Mouse (Mus musculus): ENCODE data around the gene Zpr1. TPM values are rescaled to one million over a fixed set of nuclear protein-coding genes. Genes with fewer than 3 reads are reported as not detected.
"Not testable (repeated sequence)": the region's sequence is repeated elsewhere in the genome, so short reads cannot be mapped to it uniquely, and the experiment has no call there.

Zpr1 gene
- polyA plus RNA-seq, 1 experiment from 2014 or later: 39.5 TPM

DNA sequence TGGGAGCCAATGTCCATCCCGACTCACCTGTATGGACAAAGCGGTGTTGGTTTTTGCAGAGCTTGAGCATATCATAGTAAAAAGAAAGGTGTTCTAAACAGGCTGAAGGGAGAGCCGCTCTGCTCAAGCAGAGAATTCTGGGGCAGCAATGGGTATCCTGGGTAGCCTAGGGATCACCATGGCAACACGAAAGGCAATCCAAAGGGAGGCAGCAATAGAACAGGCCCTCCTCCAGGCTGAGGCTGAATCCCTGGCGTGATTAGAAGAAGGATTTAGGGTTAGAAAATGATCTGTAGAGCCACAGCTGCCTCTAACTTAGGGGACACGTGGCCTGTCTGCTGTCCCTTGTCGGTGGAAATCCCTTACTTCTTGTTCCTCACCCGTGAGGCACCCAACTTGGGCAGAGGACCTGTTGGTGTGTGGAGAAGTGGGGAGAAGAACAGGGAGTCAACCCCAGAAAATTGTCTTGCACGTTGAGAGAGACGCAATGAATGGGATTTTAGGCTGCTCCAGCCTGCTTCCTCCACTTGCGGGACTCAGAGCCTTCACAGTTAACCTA, 43.0 kb downstream of the Zpr1 start:
- H3K9ac ChIP-seq: no peak overlapping the region
- no peaks in the 10 kb centered on the region; the same call in 1 of the 2 replicates for H3K27me3 ChIP-seq
- no peak overlapping the region for H3K4me2 ChIP-seq
- ATAC-seq (ENCODE audit: low read depth) (no peak), DNase-seq (no peak)
- no peak overlapping the region for H3K4me3 ChIP-seq (replicated peaks)
- 54% methylated on average over 11 of the region's 11 CpGs for WGBS (ENCODE audit: insufficient replicate concordance)
- H3K36me3 ChIP-seq: no peaks in the 10 kb centered on the region
- H3K9me3 ChIP-seq (replicated peaks): 0 out of 2 replicates have a peak, but pooled peaks cover 3% of the 10 kb centered on the region
- no peak overlapping the region for H3K27ac ChIP-seq
- no peaks in the 10 kb centered on the region for H3K4me1 ChIP-seq (replicated peaks)

DNA sequence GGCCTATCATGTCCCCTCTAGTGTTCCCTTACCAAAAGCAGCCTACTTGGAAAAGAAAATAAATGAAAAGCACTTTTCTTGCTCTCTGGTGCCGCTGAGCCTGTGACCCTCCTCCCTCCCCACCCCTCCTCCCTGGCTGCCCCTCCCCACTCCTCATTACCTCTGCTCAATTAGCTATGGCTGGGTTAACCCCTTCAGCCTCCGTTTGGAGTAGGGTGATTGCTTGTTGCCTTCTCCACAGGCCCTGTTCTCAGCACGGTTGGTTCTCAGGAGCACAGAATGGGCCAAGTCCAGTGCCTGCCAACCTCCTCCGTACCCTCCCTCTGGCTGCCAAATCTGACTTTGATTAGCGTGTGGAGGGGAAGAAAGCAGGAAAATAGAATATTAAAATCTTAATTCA, 43.5 kb downstream of the Zpr1 start:
- ATAC-seq (ENCODE audit: low read depth) (no peak), DNase-seq (no peak)
- Histone ChIP-seq H3K27ac (no peak overlapping the region), H3K4me3 (replicated peaks) (no peak overlapping the region), H3K36me3 (no peaks in the 10 kb centered on the region), H3K9me3 (replicated peaks) (0 out of 2 replicates have a peak, but pooled peaks cover 3% of the 10 kb centered on the region), H3K27me3 (no peaks in the 10 kb centered on the region; the same call in 1 of the 2 replicates), H3K4me1 (replicated peaks) (no peaks in the 10 kb centered on the region), H3K4me2 (no peak overlapping the region), H3K9ac (no peak overlapping the region)
- 52% methylated on average over 5 of the region's 5 CpGs for WGBS (ENCODE audit: insufficient replicate concordance)

- Histone ChIP-seq H3K9ac (no peak overlapping the region), H3K9me3 (replicated peaks) (0 out of 2 replicates have a peak, but pooled peaks cover 3% of the 10 kb centered on the region), H3K27ac (no peak overlapping the region), H3K4me2 (no peak overlapping the region), H3K36me3 (no peaks in the 10 kb centered on the region), H3K27me3 (no peaks in the 10 kb centered on the region; the same call in 1 of the 2 replicates), H3K4me1 (replicated peaks) (no peaks in the 10 kb centered on the region), H3K4me3 (replicated peaks) (no peak overlapping the region)
- no peak for ATAC-seq (ENCODE audit: low read depth)
- DNase-seq: no peak
- 62% methylated on average over 8 of the region's 8 CpGs for WGBS (ENCODE audit: insufficient replicate concordance)
Observed at GRCm38 (mm10) chr9:46316909-46317308, 44.0 kb downstream of the Zpr1 start.

- Histone ChIP-seq H3K9ac (no peak overlapping the region), H3K9me3 (replicated peaks) (0 out of 2 replicates have a peak, but pooled peaks cover 3% of the 10 kb centered on the region), H3K27me3 (no peaks in the 10 kb centered on the region; the same call in 1 of the 2 replicates), H3K36me3 (no peaks in the 10 kb centered on the region), H3K4me3 (replicated peaks) (no peak overlapping the region), H3K4me2 (no peak overlapping the region), H3K27ac (no peak overlapping the region), H3K4me1 (replicated peaks) (no peaks in the 10 kb centered on the region)
- 77% methylated on average over 3 of the region's 3 CpGs for WGBS (ENCODE audit: insufficient replicate concordance)
- ATAC-seq (ENCODE audit: low read depth) (no peak), DNase-seq (no peak)
Observed at GRCm38 (mm10) chr9:46317957-46318356, 45.1 kb downstream of the Zpr1 start.

- H3K4me2 ChIP-seq; DNase-seq; H3K9me3 ChIP-seq (replicated peaks); H3K27me3 ChIP-seq; ATAC-seq (ENCODE audit: low read depth); H3K4me3 ChIP-seq (replicated peaks); H3K36me3 ChIP-seq; H3K27ac ChIP-seq; H3K9ac ChIP-seq; H3K4me1 ChIP-seq (replicated peaks): not testable (repeated sequence)
- WGBS (ENCODE audit: insufficient replicate concordance): 72% methylated on average over 6 of the region's 6 CpGs
Observed at GRCm38 (mm10) chr9:46319886-46320285, 47.0 kb downstream of the Zpr1 start, which contains the start of gene 4931429L15Rik. Gene 4931429L15Rik, minus strand, starts transcription at chr9:46319986.

- no peak overlapping the region for H3K27ac ChIP-seq
- H3K9ac ChIP-seq: no peak overlapping the region
- WGBS (ENCODE audit: insufficient replicate concordance): 41% methylated on average over 2 of the region's 2 CpGs
- DNase-seq: no peak
- no peak for ATAC-seq (ENCODE audit: low read depth)
- H3K27me3 ChIP-seq: no peaks in the 10 kb centered on the region
- H3K9me3 ChIP-seq (replicated peaks): 0 out of 2 replicates have a peak, but pooled peaks cover 3% of the 10 kb centered on the region
- H3K4me3 ChIP-seq (replicated peaks): no peak overlapping the region
- H3K4me2 ChIP-seq: no peak overlapping the region
- no peaks in the 10 kb centered on the region for H3K36me3 ChIP-seq
- no peaks in the 10 kb centered on the region for H3K4me1 ChIP-seq (replicated peaks)
Observed at GRCm38 (mm10) chr9:46320461-46320860, 47.6 kb downstream of the Zpr1 start.

GRCm38 (mm10) chr9:46326694-46327405, 54.0 kb downstream of the Zpr1 start:
- Histone ChIP-seq H3K36me3 (no peaks in the 10 kb centered on the region), H3K27me3 (peaks cover 23% of the 10 kb centered on the region), H3K4me2 (no peak overlapping the region), H3K27ac (no peak overlapping the region), H3K4me3 (replicated peaks) (no peak overlapping the region), H3K9ac (no peak overlapping the region), H3K4me1 (replicated peaks) (peaks cover 14% of the 10 kb centered on the region), H3K9me3 (replicated peaks) (no peaks in the 10 kb centered on the region)
- WGBS (ENCODE audit: insufficient replicate concordance): 80% methylated on average over 11 of the region's 11 CpGs
- no peak for DNase-seq
- ATAC-seq (ENCODE audit: low read depth): no peak

DNA sequence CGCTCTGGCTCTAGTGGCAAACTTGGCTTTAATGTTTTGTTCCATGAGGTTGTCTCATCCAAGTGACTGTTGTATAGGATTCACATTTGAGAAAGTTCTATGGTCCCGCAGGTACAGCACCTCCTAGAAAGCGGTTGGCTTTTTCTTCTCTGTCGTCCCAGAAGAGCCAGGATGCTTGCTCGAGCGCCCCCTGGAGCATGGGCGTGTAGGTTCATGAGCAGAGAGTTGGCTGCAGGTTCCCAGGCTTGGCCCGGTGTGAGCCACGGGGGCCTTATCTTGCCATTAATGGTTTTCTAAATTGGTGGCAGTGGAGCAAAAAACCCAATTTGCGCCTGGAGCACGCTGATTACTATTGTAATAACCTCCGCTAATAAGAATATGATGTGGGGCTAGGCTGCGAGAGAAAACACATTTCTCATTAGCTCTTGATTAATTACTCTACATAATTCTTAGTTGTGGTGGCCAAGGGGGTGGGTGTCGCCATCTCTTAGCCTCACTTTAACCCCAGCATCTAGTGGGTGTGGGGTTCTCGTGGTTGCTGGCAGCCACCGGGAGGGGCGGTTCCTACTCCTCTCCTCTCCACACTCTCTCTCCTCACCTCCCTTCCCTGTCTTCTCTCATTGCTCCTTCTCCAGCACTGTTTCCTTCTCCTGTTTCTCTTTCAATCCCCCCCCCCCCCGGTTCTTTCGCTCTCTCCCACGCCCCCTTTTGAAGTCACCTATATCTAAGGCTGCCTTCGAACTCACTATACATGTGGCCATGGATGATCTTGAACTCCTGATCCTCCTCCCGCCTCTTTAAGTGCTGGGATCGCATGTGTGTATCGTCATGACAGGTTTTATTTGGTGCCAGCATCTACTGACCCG, 55.1 kb downstream of the Zpr1 start:
- no peaks in the 10 kb centered on the region for H3K36me3 ChIP-seq
- 52% methylated on average over 25 of the region's 25 CpGs for WGBS (ENCODE audit: insufficient replicate concordance)
- ATAC-seq (ENCODE audit: low read depth) (no peak), DNase-seq (peak; percentile 26)
- H3K4me2 ChIP-seq: peak overlapping the region; percentile 67
- no peak overlapping the region for H3K9ac ChIP-seq
- H3K27me3 ChIP-seq: peaks cover 23% of the 10 kb centered on the region
- H3K9me3 ChIP-seq (replicated peaks): no peaks in the 10 kb centered on the region
- peaks cover 14% of the 10 kb centered on the region for H3K4me1 ChIP-seq (replicated peaks)
- H3K4me3 ChIP-seq (replicated peaks): no peak overlapping the region
- no peak overlapping the region for H3K27ac ChIP-seq

DNA sequence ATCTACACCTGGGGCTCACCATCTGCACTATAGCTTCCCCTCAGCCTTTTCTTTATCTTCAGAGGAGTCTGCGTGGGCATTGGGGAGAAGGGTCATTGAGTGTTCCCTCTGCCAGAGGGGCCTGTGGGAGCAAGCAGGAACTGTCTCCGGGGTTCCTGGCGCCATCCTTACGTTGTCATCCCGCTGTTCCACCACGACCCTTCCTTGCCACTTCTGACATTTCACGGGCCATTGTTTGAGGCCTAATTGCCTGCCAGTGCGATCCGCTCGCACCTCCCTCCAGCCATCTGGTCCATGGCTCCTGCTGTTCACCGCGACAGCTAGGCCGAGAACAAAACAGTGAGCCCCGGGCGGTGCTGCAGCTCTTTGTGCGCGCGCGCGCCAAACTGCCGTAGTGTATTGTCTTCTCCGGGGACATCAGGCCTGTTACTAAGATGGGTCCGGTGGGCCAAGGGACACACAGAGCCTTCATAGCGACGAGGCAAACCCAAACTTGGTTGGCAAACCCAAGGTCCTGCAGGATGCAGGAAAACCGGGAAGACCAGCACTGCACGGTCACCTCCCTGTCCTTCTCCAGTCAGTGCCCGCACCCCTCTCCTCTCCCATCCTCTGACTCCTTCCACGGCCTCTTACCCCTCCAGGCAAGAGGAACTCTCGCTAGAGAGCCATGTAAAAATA, 55.8 kb downstream of the Zpr1 start:
- no peaks in the 10 kb centered on the region for H3K9me3 ChIP-seq (replicated peaks)
- H3K9ac ChIP-seq: peak overlapping the region; percentile 33; the same call in 1 of the 2 replicates
- DNase-seq (no peak), ATAC-seq (ENCODE audit: low read depth) (peak; percentile 23; the same call in 1 of the 2 replicates)
- H3K27ac ChIP-seq: no peak overlapping the region
- peaks cover 14% of the 10 kb centered on the region for H3K4me1 ChIP-seq (replicated peaks)
- H3K4me2 ChIP-seq: peak overlapping the region; percentile 67
- H3K36me3 ChIP-seq: no peaks in the 10 kb centered on the region
- WGBS (ENCODE audit: insufficient replicate concordance): 9% methylated on average over 30 of the region's 30 CpGs
- peaks cover 27% of the 10 kb centered on the region for H3K27me3 ChIP-seq
- peak overlapping the region; percentile 44 for H3K4me3 ChIP-seq (replicated peaks)

DNA sequence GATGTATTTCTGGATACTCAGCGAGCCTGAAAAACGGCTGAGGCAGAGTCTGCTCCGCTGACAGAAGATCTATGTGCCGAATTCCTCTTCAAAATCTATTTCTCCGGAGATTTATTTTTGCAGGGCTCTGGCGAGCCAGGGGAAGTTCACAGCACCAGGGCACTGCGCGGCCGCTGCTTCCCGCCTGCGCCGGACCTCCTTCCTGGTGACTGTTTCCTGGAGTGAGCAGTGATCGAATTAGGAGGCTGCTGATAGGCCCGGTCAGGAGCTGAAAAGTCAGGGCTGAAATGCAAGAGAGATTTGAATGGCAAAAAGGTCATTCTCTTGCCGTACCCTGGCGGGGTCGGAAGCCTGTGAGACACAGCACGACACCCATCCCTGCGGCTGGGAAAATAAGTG, 56.4 kb downstream of the Zpr1 start:
- Histone ChIP-seq H3K9ac (peak overlapping the region; percentile 33; the same call in 1 of the 2 replicates), H3K4me3 (replicated peaks) (peak overlapping the region; percentile 44), H3K9me3 (replicated peaks) (no peaks in the 10 kb centered on the region), H3K27me3 (peaks cover 31% of the 10 kb centered on the region), H3K27ac (no peak overlapping the region), H3K36me3 (no peaks in the 10 kb centered on the region), H3K4me1 (replicated peaks) (peaks cover 14% of the 10 kb centered on the region), H3K4me2 (peak overlapping the region; percentile 67)
- DNase-seq: no peak
- ATAC-seq (ENCODE audit: low read depth): no peak
- WGBS (ENCODE audit: insufficient replicate concordance): 3% methylated on average over 19 of the region's 19 CpGs
